Mouse (Mus musculus) kidney, adult 9 months (tissue): ENCODE data around the gene Ptpn5.
A peak's percentile ranks its signal among the peaks of the same experiment; 100 is the strongest.

ENCODE experiments used
- DNase-seq: peaks from one replicate; pipeline ENCODE4 v3.0.0; 2022

Ptpn5 gene

GRCm38 (mm10) chr7:47133331-47133730 is at the start of gene Ptpn5:
Gene Ptpn5 (minus strand): TSS chr7:47133684.
- DNase-seq = no peak

- no peak for DNase-seq
These were observed 37.3 kb upstream of the Ptpn5 start for GRCm38 (mm10) chr7:47170814-47171213.

DNA sequence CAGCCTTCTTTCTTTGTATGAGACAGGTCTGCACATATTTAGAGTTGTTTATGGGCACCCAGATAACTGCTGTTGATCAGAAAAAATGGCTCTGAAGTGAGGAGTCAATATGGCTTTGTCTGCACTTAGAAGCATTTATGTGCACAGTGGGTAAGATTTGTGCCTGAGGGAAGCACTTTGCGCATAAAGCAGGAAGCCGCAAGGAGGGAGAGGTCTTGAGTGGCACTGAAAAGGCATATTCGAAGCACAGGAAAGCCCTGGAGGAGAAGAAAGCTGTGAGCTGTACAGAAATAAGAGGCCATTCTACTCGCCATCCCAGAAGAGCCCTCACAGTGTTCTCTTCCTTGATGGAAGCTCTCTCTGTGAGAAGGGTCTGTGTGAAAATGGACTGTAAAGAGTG is 31.5 kb upstream of the Ptpn5 start:
- no peak for DNase-seq

- no peak for DNase-seq
These were observed 29.7 kb upstream of the Ptpn5 start for GRCm38 (mm10) chr7:47163203-47163602.

GRCm38 (mm10) chr7:47158451-47158850 is 25.0 kb upstream of the Ptpn5 start:
- no peak for DNase-seq

DNA sequence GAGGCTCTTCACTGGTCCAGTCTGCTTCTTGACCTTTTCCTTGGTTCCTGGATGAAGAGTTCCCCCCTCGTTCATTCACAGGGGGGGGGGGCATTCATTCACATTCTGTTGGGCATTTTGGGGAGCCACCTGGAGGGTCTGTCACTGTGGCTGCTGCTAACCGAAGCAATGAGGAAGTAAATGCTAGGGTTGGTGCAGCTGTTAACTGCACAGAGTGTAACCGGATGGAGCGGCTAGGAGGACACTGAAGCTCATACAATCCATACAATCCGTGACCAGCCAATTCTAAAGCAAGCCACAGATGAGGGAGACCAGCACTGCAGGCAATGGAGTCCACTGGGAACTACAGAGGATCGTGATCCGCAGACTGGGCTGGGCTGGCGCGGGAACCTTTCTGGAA is 24.3 kb upstream of the Ptpn5 start:
- no peak for DNase-seq

- no peak for DNase-seq
These were observed 22.4 kb upstream of the Ptpn5 start for GRCm38 (mm10) chr7:47155849-47156248.

GRCm38 (mm10) chr7:47155396-47155795 is 21.9 kb upstream of the Ptpn5 start:
- DNase-seq = no peak

DNA sequence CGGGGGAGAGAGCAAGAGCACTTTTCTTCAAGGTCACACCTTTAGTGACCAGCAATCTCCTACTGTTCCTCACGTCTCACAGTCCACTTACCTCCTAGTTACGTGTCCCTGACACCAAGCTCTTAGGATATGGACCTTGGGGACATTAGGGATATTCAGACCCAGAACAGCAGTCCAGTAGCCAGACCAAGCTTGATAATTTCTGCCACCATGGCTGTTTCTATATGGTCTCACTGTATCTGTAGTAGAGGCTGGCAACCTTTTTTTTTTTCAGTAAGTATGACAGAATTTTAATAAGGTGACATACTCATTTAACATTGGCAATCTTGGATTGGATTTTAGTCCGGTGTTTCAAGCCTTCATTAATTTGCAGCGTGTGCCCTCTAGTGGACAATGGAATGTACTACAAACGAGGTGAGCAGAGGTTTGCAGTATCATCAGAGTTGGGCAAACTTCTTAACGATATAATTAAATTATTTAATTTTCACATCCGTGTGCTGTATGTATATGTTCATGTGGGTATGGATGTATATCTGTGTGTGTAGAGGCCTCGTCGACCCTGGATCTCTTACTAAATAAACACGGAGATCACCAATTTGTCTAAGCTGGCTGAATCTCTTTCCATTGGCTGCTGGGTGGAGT is 17.1 kb upstream of the Ptpn5 start:
- peak; percentile 53 for DNase-seq

- no peak for DNase-seq
These were observed 14.8 kb upstream of the Ptpn5 start for GRCm38 (mm10) chr7:47148298-47148697.

DNA sequence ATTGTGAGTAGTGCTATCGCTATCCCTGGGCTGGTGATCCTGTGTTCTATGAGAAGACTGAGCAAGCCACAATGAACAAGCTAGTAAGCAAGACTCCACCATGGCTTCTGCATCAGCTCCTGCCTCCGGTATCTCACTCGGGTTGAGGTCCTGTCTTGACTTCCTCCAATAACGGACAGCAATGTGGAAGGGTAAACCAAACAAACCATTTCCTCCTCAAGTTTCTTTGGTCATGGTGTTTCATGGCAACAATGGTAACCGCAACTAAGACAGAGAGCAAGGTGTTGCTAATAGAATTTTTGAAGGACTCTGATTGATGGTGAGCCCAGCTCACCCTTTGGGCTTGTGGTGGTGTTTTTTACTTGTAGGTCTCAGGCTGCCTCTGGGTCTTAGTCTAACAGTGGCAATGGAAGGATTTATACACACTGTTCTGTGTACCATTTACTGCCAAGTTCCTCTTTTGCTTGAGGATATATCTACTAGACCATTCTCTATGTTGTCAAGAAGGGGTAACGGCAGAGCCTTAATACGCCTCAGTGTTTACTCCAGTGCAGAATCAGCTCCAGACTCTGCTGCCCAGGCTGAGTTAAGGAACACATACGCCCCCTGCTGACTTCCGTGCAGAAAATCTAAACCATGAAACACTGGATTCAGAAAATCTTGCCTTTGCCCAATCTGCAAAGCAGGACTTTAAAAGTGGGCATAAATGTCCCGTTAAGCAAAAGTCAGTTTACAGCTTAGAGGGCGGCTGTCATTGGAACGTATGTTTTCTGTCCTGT is 12.7 kb upstream of the Ptpn5 start:
- DNase-seq = peak; percentile 30

GRCm38 (mm10) chr7:47144299-47144698 is 10.8 kb upstream of the Ptpn5 start:
- DNase-seq = no peak

- DNase-seq = no peak
These were observed 6.4 kb upstream of the Ptpn5 start for GRCm38 (mm10) chr7:47139823-47140325.

DNA sequence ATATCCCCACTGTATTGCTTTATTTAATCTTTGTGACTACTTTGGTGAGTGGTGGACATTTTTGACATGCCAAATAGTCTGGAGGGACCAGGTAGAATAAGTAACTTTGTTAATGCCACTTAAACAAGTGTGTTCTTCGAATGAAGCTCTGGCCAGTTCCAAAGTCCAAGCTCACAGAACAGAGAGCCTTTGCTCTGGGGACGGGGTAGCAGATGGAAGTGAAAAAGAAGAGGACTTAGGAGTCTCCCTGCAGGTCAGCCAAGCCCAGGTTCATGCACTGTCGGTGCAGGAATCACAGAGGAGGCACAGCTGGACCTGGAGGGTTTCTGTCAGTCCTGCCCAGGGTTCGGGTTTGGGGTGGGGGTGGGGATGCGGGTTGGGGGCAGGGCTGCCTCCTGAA is 1.1 kb upstream of the Ptpn5 start:
- DNase-seq = peak; percentile 73

GRCm38 (mm10) chr7:47132931-47133260 is 588 bp downstream of the Ptpn5 start:
- DNase-seq = no peak

DNA sequence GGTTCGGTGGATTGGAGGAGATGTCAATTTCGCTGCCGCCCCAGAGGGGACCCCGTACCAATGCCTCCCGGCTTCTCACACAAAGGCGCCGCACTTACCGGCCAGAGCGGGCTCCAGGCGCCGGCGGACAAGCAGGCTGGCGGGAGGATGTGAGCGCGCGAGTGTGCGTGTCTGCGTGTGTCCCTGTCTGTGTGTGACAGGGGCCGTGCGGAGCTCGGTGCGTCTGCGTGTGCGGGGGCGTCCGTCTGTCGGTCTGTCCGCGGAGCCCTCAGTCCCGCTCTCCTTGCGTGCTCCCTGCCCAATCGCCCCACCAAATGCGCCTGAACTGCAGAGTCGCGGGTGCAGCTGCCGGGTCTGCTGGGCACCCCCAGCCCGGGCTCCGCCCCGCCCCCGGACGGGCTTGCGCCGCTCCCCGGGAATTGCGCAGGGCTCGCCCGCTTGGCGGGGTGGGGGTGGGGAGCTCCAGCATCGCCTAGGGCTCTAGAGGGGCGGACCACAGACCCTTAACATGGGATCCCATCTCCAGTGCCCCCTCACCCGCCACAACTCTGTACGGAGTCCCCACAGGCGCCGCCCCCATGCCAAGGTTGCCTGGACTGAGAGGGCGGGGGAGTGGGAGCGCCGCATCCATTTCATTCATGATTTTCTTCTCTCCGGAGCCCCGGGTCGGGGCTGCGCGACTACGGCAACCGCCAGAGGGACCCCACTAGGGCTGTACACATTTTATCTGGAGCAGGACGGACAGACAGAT is 1.1 kb downstream of the Ptpn5 start:
- no peak for DNase-seq

DNA sequence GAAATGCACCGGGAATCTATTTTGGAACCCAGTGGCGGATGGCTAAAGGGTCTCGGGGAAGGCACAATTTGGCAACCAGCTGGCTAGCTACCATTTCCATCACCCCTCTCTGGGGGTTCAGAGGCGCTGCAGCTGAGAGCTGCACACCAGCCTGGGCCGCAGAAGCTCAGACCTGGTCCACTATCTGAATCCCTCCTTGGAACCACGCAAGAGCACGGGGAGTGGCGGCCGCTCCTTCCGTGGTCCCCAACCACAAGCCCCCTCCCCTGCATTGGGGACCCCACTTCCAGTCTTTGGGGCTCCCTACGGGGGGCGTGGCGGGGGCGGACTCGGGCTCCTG is 1.7 kb downstream of the Ptpn5 start:
- no peak for DNase-seq

- no peak for DNase-seq
These were observed 2.2 kb downstream of the Ptpn5 start for GRCm38 (mm10) chr7:47131258-47131657.

GRCm38 (mm10) chr7:47122026-47122425 is 11.5 kb downstream of the Ptpn5 start:
- no peak for DNase-seq

DNA sequence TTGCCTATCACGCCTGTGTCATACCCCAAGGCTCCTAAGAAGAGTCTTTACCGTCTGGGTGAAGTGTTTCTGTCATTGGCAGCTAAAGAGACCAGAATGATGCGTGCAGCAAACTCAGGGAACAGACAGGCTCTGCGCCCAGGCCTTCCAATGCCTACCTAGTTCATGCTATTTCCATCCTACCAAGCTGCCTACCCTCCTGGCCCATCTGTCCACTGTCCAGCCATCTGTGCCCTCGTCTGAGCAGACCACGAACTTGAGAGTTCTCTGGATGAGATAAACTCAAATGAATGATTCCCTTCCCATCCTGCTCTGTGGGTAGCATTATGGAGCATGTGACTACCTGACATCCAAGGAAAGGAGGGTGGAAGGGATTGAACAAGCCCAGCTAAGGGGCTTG is 16.8 kb downstream of the Ptpn5 start:
- DNase-seq = no peak

- no peak for DNase-seq
These were observed 18.0 kb downstream of the Ptpn5 start for GRCm38 (mm10) chr7:47115491-47115890.

DNA sequence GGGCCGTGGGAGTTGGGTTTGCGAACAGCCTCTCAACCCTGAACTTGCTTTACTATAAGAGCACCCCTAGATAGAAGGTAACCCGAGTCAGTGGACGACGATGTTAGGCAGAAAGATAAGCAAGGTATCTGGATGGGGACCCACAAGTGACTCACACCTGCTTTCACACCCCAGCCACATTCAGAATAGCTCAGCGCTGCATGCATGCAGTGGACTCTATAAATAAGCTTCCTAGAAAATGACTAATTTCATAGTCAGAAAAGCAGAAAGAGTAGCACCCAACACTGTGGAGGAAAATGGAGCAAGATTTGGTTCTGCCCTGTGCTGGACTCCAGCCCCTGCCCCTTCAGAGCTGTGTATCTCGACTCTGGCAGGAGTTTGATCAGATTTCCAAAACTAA is 20.1 kb downstream of the Ptpn5 start:
- no peak for DNase-seq

GRCm38 (mm10) chr7:47112036-47112435 is 21.4 kb downstream of the Ptpn5 start:
- no peak for DNase-seq

DNA sequence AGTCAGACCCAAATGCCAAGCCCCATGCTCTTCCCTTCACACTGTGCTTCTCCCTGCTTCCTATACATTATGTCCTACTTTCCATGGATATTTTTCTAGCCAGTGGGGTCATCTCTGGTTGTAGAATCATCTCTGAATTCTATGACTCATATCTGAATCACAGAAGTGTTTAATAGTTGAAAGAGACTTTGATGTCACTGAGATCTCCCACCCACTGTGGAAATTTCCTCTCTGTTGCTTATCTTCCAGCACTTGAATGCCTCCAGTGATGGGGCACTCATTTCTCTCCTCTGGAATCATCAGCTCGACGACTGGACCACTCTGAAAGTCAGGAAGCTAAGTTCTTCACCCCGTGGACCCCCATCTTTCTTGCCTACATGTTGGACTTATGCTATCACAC is 22.4 kb downstream of the Ptpn5 start:
- no peak for DNase-seq
